Mouse (Mus musculus) kidney, postnatal 36 days (tissue): Measurements from ENCODE around the gene Coq7.
A peak's percentile ranks its signal among the peaks of the same experiment; 100 is the strongest.

ENCODE experiments used
- DNase-seq, 2 experiments: peaks; one replicate each; pipeline ENCODE4 v3.0.0; 2021 to 2022; ENCODE audit warnings: mixed read lengths in 2 of 2

Gene Coq7

DNA sequence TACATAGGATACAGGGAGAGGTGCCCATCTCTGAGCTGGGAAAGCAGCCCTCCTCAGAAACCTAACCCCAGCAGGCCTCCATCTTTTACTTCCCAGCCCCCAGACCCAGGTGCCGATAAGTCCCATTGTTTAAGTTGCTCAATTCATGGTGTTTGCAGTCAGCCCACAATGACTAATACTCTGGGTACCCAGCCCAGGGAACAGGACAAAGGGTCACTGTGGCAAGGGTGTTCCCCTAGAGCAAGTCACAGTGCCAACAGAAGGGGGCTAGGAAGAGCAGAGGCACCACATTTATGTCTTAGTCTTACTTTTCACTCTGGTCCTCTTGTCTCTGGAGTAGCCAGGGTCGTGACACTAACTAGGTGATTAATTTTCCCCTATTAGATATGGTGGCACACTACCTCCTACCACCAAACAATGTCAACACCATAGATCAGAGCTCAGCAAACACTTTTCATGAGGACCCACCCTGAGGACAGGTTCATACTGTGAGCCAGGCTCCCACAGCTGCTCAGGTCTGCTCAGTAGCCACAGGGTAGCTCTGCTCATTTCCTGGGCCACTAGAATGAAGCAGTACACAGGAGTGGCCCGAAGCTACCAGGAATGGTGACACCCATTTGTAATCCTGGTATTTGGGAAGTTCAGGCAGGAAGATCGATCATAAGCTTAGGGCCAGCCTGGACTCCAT lies 38.1 kb downstream of the Coq7 start:
- no peak for DNase-seq

- no peak for DNase-seq
Observed at GRCm38 (mm10) chr7:118493892-118494291, 39.3 kb downstream of the Coq7 start.

DNA sequence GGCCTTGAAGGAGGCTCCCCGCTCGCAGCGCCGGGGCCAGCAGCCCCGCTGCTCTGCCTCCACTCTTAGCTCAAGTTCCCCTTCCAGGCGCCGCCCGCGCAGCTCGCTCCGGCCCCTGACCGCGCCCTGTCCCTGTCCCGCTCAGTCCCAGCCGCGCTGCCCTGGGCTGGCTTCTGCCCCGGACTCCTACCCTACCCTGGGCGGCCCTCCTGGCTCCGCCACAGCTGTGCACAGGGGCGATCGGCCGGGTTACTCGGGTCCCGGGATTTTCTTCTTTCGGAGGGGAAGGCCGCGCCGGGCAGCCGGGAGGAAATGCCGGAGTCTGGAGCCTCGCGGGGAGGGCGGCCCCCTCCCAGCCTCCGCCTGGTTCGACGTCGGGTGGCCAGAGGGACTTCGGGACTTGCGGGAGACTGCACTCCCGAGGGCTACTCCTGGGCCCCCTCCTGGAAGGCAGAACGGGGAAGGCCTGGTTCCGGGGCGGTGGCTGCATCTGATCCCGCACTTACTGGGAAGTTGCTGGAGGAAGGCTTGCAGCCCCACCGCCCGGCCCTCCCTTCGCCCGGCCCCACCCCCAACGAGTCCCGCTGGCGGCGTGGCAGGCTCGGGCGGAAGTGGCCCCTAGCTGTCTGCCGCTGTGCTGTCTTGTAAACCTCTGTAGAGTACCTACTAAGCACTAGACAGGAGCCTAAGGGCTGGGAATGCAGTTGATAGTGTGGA lies 41.6 kb downstream of the Coq7 start, which contains the start of gene Itpripl2:
Gene Itpripl2, minus strand, starts transcription at position 545 of the 717 bp plus-strand sequence.
- peak; percentile 81 to 86 for DNase-seq

- DNase-seq: peak in 1 of 2 experiments; percentile 47
Observed at GRCm38 (mm10) chr7:118490666-118491430, 42.3 kb downstream of the Coq7 start.

DNA sequence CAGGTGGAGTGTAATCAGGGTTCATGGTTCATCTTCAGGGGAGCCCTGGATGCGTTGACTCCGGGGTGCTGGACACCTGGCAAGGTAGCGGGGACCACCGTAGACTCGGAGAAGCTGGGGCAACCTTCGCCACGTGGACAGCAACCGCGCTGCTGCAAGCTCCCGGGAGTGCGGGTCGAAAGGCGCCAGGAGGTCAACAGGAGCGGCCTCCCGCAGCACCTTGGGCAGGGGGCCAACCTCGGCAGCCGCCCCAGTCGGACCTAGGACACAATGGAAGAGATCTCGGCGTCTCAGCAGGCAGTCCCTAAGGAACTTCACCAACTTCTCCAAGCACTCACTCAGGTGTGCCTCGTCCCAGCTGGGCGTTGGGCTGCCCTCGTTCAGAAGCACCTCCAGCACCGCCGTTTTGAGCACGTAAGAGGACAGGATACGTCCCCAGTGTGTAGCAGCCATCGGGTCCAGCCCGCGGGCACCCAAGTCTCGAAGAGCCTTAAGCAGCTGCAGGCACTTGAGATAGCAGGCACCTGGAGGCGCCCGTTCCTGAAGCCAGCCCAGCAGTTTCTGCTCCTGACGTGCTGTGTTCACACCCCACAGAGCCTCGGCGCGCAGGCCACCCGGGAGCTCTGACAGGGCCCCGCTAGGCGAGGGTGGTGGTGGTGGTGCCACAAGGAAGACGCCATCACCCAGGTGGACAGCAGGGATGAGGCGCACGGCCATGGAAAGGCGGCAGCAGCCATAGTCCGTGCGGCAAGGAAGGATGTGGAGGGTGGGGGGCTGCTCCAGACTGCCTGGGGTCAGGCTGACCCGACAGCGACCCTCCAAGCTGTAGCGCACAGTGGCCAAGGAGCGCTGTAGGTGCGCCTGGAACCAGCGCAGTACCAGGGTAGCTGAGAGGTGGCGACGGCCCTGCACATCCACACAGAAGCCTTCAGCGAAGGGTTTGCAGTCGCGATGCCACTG lies 43.2 kb downstream of the Coq7 start:
- DNase-seq: peak in 1 of 2 experiments; percentile 22

DNA sequence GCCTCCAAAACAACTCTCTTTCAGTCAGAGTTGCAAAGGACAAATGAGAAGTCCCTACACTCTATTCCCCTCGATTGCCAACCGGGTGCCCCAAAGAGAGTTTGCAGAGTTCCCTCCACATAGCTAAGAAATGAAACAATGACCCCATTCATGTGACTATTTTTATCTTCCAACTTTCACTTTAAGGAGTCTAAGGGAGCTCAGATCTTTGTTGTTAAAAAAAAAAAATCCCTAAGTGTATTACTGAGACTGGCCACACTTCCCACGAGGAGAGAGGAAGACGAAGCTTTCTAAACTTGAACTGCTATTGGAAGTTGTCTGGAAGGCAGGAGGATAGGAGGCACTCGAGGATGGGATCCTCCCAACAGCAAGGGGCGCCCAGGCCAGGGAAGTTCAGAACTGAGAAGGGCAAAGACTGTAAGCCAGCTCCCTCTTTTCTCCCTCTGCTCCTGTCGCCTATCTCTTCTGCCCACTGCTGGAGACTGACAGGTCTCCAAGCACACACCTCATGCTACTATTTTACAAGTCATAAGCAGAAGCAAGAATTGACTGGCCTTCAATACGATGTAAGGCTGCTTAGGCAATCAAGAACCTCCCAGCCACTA lies 45.0 kb downstream of the Coq7 start:
- no peak for DNase-seq

DNA sequence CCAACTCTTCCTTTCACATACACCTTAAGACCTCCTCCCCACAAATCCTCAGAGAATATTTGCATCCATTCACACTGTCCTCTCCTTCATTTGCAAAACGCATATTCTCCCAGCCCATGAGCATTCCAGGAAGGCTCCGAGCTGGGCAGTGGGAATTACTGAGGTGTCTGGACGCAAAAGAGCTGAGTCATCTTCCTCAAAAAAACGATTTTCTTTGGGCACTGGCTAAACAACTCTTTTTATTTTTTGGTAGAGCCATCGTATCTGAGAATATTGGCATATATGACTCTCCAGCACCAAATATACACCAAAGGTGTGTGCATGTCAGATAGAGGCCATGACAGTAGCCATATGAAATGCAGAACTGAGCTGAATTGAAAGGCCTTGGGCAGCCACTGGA lies 46.2 kb downstream of the Coq7 start:
- no peak for DNase-seq

DNA sequence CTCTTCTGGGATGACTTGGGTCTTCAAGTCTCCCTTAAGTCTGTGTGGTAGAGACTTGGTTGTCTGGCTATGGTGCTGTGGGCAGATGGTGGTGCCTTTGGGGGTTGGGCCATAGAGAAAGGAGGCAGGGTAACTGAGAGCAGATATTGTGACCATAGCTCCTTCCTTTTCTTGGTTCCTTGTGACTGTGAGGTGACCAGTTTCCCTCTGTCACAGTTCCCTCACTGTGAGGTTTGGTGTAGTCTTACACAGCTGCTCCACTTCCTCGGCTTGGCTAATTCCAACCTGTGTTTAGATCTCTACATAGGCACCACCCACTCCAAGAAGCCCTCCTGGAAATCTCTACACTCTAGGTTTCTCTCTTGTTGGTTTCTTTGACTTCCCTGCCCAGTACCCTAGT lies 49.2 kb downstream of the Coq7 start:
- no peak for DNase-seq

GRCm38 (mm10) chr7:118482001-118482400 lies 51.2 kb downstream of the Coq7 start:
- no peak for DNase-seq

- DNase-seq: no peak
Observed at GRCm38 (mm10) chr7:118481047-118481810, 51.9 kb downstream of the Coq7 start.

GRCm38 (mm10) chr7:118480160-118480709 lies 52.9 kb downstream of the Coq7 start:
- no peak for DNase-seq

DNA sequence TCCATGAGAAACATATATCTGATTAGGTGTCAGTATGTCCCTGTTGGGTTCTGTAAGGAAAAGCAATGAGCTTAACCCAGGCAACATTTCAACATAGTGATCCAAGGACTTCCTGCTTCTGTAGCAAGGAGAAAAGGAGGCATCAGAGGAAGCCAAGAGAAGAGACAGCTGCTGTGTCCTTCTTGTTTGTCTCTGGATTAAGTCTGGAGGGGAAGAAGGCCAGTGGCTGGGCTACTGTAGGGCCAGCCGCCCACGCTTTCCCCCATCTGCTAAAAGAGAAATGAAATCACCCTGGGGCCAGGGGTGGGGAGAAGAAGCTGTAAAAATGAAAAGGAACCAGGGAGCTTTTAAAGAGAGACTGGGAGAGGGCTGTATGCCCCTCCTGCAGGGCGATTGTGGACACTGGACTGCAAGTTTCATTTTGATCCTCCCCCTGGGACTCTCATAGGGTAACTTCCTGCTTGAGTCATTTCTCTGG lies 54.3 kb downstream of the Coq7 start:
- DNase-seq: peak; percentile 57 to 67

DNA sequence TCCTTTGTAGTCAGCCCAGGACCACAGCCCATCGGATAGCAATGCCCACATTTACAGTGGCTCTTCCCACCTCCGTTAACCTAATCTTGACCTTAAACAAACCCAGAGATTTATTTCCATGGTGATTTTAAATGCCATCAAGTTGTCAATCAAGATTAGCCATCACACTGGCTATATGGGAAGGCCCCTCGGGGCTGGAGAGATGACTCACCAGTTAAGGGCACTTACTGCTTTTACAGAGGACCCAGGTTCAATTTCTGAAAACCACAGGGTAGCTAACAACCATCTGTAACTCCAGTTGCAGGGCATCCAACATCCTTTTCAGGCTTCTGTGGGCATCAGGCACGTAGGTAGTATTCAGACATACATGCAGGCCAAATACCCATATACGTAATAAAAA lies 56.7 kb downstream of the Coq7 start:
- no peak for DNase-seq

GRCm38 (mm10) chr7:118475008-118475705 lies 58.0 kb downstream of the Coq7 start:
- DNase-seq: peak; percentile 25 to 37

GRCm38 (mm10) chr7:118472886-118473285 lies 60.3 kb downstream of the Coq7 start:
- DNase-seq: no peak

DNA sequence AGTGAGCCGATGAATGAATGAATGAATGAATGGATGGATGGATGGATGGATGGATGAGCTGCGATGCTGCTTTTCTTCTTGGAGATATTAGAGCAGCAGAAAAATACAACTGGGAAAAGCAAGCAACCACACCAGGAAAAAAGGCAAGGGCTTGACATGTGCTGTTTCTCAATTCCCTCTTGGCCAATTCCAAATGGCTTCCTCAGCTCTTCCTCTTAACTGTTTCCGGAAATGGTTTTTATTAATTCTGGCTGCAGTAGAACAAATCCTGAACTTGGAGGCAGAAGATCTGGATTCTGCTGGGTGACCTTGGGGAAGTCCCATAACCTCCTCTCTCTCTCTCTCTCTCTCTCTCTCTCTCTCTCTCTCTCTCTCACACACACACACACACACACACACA lies 65.1 kb downstream of the Coq7 start:
- no peak for DNase-seq

DNA sequence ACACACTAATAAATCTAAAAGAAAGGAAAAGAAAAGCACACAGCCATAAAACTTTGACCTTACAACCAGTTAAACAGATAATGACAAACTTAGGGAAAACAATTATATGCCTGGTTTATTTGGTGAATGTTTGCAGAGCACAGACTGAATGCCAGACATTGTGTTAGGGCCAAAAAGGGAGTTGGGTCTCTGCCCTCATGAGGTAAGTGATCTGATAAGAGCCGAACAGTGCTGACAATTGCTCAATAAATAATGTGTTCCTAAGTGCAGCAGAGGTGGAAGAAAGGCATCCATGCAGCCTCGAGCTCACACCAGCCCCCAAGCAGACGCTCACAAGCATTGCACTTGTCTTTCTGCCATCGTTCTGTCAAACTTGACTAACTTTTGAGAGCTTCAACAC lies 68.7 kb downstream of the Coq7 start:
- no peak for DNase-seq

- DNase-seq: no peak
Observed at GRCm38 (mm10) chr7:118462818-118463762, 70.1 kb downstream of the Coq7 start.
